Mouse (Mus musculus): ENCODE data around the gene Phf14. TPM values are rescaled to one million over a fixed set of nuclear protein-coding genes. Genes with fewer than 3 reads are reported as not detected.
"Not testable (repeated sequence)": the region's sequence is repeated elsewhere in the genome, so short reads cannot be mapped to it uniquely, and the experiment has no call there.

Phf14 gene
- 2.1 and 3.9 TPM in 2 replicates for polyA plus RNA-seq (2012; rRNA removed)

DNA sequence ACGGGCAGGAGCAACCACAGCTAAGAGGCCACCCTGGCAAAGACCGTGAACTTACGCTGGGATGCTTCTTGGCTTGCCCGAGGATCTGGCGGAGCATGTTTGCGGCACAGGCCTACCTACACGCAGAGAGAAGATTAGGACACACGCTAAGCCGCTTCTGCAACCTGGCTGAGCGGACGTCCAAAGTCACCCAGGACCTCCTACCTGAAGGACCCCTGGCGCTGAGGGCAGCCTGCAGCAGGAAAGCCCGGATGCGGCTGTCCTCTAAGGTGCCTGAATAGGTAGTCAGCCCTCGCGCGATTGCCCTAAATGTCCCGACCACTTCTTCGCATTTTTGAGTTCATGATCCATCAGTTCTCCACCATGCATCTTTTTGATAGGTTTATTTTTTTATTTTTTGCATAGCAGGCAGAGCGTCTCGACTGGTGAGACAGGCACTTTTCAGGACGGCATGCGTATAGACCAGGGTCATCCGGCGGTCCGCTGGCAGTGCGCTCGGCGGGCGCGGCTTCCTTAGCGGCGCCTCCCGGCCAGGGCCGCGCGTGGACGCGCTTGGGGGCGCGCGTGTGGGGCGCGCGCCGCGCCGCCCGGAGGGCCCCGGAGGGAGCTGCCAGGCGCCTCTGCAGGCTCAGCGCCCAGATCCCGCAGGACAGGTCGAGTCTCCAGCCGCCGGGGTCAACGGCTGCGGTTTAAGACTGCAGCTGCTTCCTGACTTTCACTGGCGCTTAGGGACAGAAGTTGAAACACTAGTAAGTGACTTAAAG lies at the start of gene Phf14, which contains the start of gene Ndufa4:
Gene Phf14, plus strand, starts transcription at position 541 of the 764 bp plus-strand sequence.
Gene Ndufa4, minus strand, starts transcription at position 229 of the 764 bp plus-strand sequence.
- TF ChIP-seq CTCF (IDR thresholded peaks at IDR 0.05; ENCODE audit: extremely low read depth, insufficient read length, insufficient replicate concordance, low read depth, low read length) (no peak), POLR2A (IDR thresholded peaks at IDR 0.05; ENCODE audit: low read depth, low read length) (peak; percentile 96)
- peak within 1 kb of the TSS; percentile 82 for H3K27ac ChIP-seq (ENCODE audit: insufficient read depth, low read depth, low read length)
- H3K36me3 ChIP-seq (ENCODE audit: control insufficient read depth, insufficient read depth, low read length), result peaks cover 11% of the 10 kb centered on the region
- under 1% methylated on average over 59 of the region's 59 CpGs for WGBS
- peak within 1 kb of the TSS; percentile 79 for H3K4me3 ChIP-seq (ENCODE audit: low read depth, low read length)
- H3K27me3 ChIP-seq (ENCODE audit: control insufficient read depth, insufficient read depth, low read length), result no peaks in the 10 kb centered on the region
- no peaks in the 10 kb centered on the region for H3K4me1 ChIP-seq (ENCODE audit: control insufficient read depth, insufficient read depth, insufficient read length, low read length)

DNA sequence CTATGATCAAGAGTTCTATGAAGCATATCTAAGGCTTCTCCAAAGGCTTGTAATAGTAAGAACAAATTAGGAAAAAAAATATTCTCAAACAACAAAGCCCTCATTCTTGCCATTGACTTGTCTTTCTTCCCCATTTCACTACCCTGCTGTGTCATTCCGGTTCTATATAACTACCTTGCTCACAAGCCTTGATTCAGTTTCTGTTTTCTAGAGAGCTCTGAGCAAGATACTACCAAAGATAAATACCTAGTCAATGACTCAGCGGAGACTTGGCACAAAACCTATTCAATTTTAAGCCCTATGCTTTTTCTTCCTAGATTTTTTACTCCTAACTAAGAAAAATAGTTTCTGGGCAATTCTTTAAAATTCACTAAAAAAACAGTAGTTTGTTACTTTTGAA lies 32.2 kb upstream of the Phf14 start:
- H3K36me3 ChIP-seq (ENCODE audit: control insufficient read depth, insufficient read depth, low read length); H3K4me1 ChIP-seq (ENCODE audit: control insufficient read depth, insufficient read depth, insufficient read length, low read length); H3K4me3 ChIP-seq (ENCODE audit: low read depth, low read length); H3K27ac ChIP-seq (ENCODE audit: insufficient read depth, low read depth, low read length); H3K27me3 ChIP-seq (ENCODE audit: control insufficient read depth, insufficient read depth, low read length): not testable (repeated sequence)
- no CpG with 5 or more reads among the region's 2 CpGs for WGBS

DNA sequence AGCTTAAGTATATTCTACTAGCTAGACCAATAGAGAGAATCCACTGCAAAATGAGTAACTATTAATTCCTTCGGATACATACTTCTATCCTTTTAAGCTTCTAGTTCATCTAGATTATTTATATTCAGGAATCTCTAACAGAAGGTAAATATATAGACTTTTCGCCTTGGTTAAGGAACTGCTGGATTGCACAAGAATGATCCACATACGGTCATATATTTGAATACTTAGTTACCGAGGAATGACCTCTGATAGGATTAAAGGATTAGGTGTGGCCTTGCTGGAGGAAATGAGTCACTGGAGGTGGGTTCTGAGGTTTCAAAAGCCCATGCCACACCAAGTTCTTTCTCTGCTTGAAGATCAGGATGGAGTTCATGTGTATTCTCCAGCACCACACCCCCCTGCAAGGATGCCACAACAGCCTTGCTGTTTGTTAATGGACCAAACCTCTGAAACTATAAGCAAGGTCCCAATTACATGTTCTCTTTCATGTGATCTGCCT lies 6.7 kb upstream of the Phf14 start:
- no peak overlapping the region for H3K27ac ChIP-seq (ENCODE audit: insufficient read depth, low read depth, low read length)
- no peaks in the 10 kb centered on the region for H3K27me3 ChIP-seq (ENCODE audit: control insufficient read depth, insufficient read depth, low read length)
- 63% methylated on average over 4 of the region's 4 CpGs for WGBS
- no peak overlapping the region for H3K4me3 ChIP-seq (ENCODE audit: low read depth, low read length)
- H3K36me3 ChIP-seq (ENCODE audit: control insufficient read depth, insufficient read depth, low read length), result peaks cover 29% of the 10 kb centered on the region
- H3K4me1 ChIP-seq (ENCODE audit: control insufficient read depth, insufficient read depth, insufficient read length, low read length), result no peaks in the 10 kb centered on the region
- no peak for TF ChIP-seq CTCF (IDR thresholded peaks at IDR 0.05; ENCODE audit: extremely low read depth, insufficient read length, insufficient replicate concordance, low read depth, low read length)
- no peak for TF ChIP-seq POLR2A (IDR thresholded peaks at IDR 0.05; ENCODE audit: low read depth, low read length)

DNA sequence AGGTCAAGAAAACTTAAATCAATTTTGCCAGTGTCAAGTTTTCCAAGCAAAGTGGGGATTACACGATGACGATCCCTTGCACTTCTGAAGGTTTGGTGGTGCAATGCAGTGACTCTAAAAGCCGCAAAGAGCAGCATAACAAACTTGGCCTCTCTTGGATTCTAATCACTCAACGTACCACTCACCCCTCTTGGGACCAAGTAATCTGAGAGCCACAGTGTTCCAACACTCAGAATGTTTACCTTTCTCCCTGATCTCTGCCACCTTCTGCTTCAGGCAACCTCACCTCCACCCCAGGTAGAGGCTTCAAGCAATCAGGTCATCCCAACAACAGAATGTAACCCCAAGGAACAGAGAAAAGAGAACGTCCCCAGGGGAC lies 730 bp upstream of the Phf14 start:
- Histone ChIP-seq H3K27me3 (ENCODE audit: control insufficient read depth, insufficient read depth, low read length) (no peaks in the 10 kb centered on the region), H3K36me3 (ENCODE audit: control insufficient read depth, insufficient read depth, low read length) (peaks cover 15% of the 10 kb centered on the region), H3K27ac (ENCODE audit: insufficient read depth, low read depth, low read length) (peak overlapping the region; percentile 82), H3K4me1 (ENCODE audit: control insufficient read depth, insufficient read depth, insufficient read length, low read length) (no peaks in the 10 kb centered on the region), H3K4me3 (ENCODE audit: low read depth, low read length) (peak overlapping the region; percentile 79)
- TF ChIP-seq POLR2A (IDR thresholded peaks at IDR 0.05; ENCODE audit: low read depth, low read length), result no peak
- WGBS, result under 1% methylated on average over 5 of the region's 5 CpGs

DNA sequence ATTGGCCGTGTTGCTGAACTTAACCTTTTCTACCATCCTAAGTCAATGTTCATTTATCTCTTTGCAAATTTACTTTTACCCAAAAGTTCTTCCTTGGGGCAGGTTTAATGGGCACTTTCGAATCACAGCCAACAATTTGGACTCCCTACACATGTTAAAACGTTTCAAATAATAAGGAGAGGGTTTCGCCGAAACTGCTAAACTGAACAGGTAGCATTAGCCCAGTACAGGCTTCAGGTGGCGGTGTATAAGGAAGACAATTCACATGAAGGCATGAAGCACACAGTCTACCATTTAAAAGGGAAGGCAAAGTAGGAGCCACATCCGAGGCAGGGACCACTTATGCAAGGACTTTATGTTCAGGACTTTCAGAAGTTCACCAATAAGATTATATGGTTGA lies 561 bp downstream of the Phf14 start:
- TF ChIP-seq POLR2A (IDR thresholded peaks at IDR 0.05; ENCODE audit: low read depth, low read length), result no peak
- no peak for TF ChIP-seq CTCF (IDR thresholded peaks at IDR 0.05; ENCODE audit: extremely low read depth, insufficient read length, insufficient replicate concordance, low read depth, low read length)
- peaks cover 6% of the 10 kb centered on the region for H3K36me3 ChIP-seq (ENCODE audit: control insufficient read depth, insufficient read depth, low read length)
- peak overlapping the region; percentile 79; the same call in 1 of the 2 replicates for H3K4me3 ChIP-seq (ENCODE audit: low read depth, low read length)
- peak overlapping the region; percentile 49; the same call in 1 of the 2 replicates for H3K27ac ChIP-seq (ENCODE audit: insufficient read depth, low read depth, low read length)
- H3K27me3 ChIP-seq (ENCODE audit: control insufficient read depth, insufficient read depth, low read length), result no peaks in the 10 kb centered on the region
- no peaks in the 10 kb centered on the region for H3K4me1 ChIP-seq (ENCODE audit: control insufficient read depth, insufficient read depth, insufficient read length, low read length)
- 9% methylated on average over 7 of the region's 7 CpGs for WGBS

DNA sequence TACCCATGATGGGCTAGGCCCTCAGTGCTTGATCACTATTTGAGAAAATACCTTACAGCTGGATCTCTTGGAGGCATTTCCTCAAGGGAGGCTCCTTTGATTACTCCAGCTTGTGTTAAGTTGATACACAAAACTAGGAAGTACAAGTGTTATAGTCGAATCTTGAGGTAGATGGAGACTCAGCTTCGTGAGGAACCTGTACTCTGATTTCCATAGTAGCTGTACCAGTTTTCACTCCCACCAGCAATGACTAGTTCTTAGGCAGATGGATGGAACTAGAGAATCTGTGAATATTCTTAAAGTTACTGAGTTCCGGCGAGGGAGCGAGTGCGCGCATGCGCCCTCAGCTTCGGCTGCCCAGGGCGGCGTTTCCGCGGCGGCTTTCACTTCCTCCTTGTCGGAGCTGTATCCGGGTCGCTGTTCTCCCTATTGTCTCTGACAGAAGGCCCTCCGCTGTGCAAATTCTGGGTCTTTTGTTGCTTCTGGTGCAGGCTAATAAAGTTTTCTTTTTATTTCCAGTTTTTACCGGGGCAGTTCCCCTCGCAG lies 18.0 kb downstream of the Phf14 start:
- WGBS, result under 1% methylated on average over 20 of the region's 20 CpGs
- H3K4me3 ChIP-seq (ENCODE audit: low read depth, low read length), result peak overlapping the region; percentile 98

DNA sequence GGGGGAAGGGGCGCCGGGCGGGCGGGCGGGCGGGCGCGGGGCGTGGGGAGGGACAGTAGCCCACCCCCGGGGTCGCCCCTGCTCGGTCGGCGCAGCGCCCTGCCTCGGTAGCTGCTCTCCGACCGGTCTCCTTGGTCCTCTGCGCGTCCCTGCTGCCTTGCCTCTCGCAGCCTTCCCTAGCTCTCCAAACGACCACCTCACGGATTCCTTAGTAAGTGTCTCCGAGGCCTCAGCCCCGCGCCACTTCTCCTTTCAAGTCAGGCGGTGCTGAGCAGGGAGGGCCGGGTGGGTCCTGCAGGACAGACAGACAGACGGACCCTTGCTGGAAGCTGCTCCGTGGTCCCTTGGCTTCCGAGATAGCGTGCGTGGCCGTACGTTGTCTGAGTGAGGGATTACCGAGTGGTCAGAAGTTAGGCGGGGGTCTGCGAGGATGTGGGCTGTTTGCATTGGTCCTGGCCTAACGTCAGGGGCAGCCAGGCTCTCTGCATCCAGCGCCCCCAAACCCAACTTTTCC lies 18.5 kb downstream of the Phf14 start:
- Histone ChIP-seq H3K27ac (ENCODE audit: insufficient read depth, low read depth, low read length) (no peak overlapping the region), H3K4me1 (ENCODE audit: control insufficient read depth, insufficient read depth, insufficient read length, low read length) (no peaks in the 10 kb centered on the region), H3K27me3 (ENCODE audit: control insufficient read depth, insufficient read depth, low read length) (no peaks in the 10 kb centered on the region), H3K4me3 (ENCODE audit: low read depth, low read length) (peak overlapping the region; percentile 98), H3K36me3 (ENCODE audit: control insufficient read depth, insufficient read depth, low read length) (0 out of 2 replicates have a peak, but pooled peaks cover 2% of the 10 kb centered on the region)
- TF ChIP-seq CTCF (IDR thresholded peaks at IDR 0.05; ENCODE audit: extremely low read depth, insufficient read length, insufficient replicate concordance, low read depth, low read length), result no peak
- TF ChIP-seq POLR2A (IDR thresholded peaks at IDR 0.05; ENCODE audit: low read depth, low read length), result no peak
- under 1% methylated on average over 40 of the region's 40 CpGs for WGBS

More for the DNA sequence above, 18.0 kb downstream of the Phf14 start:
- H3K36me3 ChIP-seq (ENCODE audit: control insufficient read depth, insufficient read depth, low read length), result 0 out of 2 replicates have a peak, but pooled peaks cover 2% of the 10 kb centered on the region
- H3K27me3 ChIP-seq (ENCODE audit: control insufficient read depth, insufficient read depth, low read length), result no peaks in the 10 kb centered on the region
- no peaks in the 10 kb centered on the region for H3K4me1 ChIP-seq (ENCODE audit: control insufficient read depth, insufficient read depth, insufficient read length, low read length)
- peak overlapping the region; percentile 34 for H3K27ac ChIP-seq (ENCODE audit: insufficient read depth, low read depth, low read length)
- TF ChIP-seq CTCF (IDR thresholded peaks at IDR 0.05; ENCODE audit: extremely low read depth, insufficient read length, insufficient replicate concordance, low read depth, low read length) (no peak), POLR2A (IDR thresholded peaks at IDR 0.05; ENCODE audit: low read depth, low read length) (peak; percentile 86)

All from small intestine, adult 2 months (tissue).